16 mouse cellular contexts compared by ENCODE assay signal in the genomic region with DNA sequence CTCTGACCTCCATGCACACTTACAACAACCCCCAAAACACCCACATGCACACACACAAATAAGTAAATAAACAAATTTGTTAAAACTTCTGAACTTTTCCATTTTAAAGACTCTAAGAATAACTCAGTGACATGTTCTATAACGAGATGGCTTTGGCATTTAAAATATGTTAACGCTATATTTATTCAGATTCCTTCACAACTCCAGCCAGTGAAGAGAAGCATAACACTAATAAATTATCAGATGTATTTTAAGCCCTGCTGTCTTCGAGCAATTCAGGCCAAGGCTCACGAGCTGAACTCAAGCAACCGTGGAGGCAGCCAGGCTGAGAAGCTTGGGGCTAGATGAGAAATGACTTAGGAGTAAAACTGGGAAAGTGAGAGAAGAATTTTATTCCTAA.
"Had no signal": no experiment of that assay in that cellular context is flagged by ENCODE, and none has a peak within 500 bp of the region (broad histone marks: within the 10 kb centered on the region; RNA-seq: fewer than 3 reads in every experiment).

No protein-coding gene starts in this region.

- H3K27ac ChIP-seq: kidney, embryonic 15.5 days; left cerebral cortex, adult 2 months; liver, embryonic 13.5 days; stomach, embryonic 15.5 days had no signal

- H3K9ac ChIP-seq: kidney, embryonic 15.5 days; liver, embryonic 13.5 days; stomach, embryonic 15.5 days had no signal

- H3K27me3 ChIP-seq: kidney, embryonic 15.5 days; liver, embryonic 13.5 days; stomach, embryonic 15.5 days had no signal

- H3K4me1 ChIP-seq: kidney, embryonic 15.5 days; liver, embryonic 13.5 days; stomach, embryonic 15.5 days had no signal

- DNase-seq: kidney, adult 2 months; layer of hippocampus, postnatal 36 days; liver, embryonic 13.5 days; lung, adult 2 months; lung, postnatal 14 days; lung, postnatal 4 days; midbrain, embryonic 14.5 days; right cerebral cortex, adult 18-20 months; right cerebral cortex, postnatal 14 days; right cerebral cortex, postnatal 4 days; spleen, adult 18-20 months; thymus, postnatal 25 days had no signal

- H3K4me3 ChIP-seq: kidney, embryonic 15.5 days; left cerebral cortex, adult 2 months; liver, embryonic 13.5 days; stomach, embryonic 15.5 days had no signal

- H3K36me3 ChIP-seq: kidney, embryonic 15.5 days; liver, embryonic 13.5 days; stomach, embryonic 15.5 days had no signal

- H3K9me3 ChIP-seq: kidney, embryonic 15.5 days; liver, embryonic 13.5 days; stomach, embryonic 15.5 days had no signal

- H3K4me2 ChIP-seq: kidney, embryonic 15.5 days; liver, embryonic 13.5 days; midbrain, embryonic 11.5 days; stomach, embryonic 15.5 days had no signal
